Mouse (Mus musculus) neural tube, embryonic 10.5 days (tissue): Measurements from ENCODE around the gene Zfp683.
A peak's percentile ranks its signal among the peaks of the same experiment; 100 is the strongest.

Experiments used
- DNase-seq: peaks from one replicate; pipeline ENCODE4 v3.0.0-alpha.2; 2017; ENCODE audit warnings: low spot score; ENCODE audit errors: extremely low spot score

The Zfp683 gene

DNA sequence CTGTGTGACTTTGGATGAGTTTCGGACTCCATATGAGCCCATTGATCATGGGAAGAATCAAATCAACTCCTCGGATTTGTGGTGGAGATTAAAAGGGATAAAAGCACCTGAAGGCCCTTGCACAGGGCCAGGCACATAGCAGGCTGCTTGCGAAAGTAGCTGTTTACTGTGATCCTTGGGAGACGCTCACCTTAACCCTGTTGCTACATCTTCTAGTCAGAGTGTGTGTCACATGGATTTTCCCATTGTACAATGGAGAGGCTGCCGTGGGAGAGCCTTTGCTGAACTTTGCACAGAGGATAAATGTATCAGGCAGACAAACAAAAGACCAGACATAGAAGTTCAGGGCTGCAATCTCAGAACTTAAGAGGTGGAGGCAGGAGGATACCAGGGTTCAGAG is 1.7 kb upstream of the Zfp683 start:
- no peak for DNase-seq

DNA sequence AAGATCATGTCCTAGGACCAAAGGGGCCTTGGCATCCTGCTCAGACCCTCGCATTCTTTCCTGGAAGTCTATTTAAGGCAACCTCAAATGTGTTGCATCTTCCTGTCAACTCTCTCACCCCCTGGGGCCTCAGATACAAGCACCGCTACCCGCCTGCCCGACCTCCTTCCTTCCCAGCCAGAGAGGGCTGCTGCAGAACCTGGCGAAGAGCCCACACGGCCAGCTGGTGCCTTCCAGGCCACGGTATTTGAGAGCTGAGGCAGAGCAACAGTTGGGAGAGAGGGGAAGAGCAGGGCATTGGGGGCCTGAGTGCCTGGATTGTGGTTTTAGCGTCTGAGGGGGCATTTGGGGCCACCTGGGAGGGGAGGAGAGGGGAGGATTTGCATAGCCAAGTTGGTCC is 1.1 kb upstream of the Zfp683 start:
- no peak for DNase-seq

- no peak for DNase-seq
Observed at GRCm38 (mm10) chr4:134058166-134058715, 4.6 kb downstream of the Zfp683 start.

DNA sequence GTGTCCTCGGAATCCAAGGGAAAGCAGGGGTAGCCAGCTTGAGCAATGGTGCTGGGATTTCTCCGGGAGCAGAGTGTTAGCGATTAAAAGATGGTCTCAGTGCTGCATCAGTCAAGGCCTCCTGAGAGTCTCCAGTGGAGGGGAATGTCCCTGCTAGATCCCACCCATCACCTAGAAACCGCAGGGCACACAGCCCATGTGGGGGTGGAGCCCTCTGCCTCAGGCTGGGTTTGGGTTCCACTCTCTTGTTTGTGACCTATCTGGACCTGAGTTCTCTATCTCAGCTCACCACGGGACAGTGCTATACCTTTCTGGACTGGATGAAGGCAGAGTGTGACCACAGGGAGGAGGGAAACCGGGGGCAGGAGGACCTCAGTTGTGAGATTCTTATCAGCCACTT is 5.3 kb downstream of the Zfp683 start:
- no peak for DNase-seq

DNA sequence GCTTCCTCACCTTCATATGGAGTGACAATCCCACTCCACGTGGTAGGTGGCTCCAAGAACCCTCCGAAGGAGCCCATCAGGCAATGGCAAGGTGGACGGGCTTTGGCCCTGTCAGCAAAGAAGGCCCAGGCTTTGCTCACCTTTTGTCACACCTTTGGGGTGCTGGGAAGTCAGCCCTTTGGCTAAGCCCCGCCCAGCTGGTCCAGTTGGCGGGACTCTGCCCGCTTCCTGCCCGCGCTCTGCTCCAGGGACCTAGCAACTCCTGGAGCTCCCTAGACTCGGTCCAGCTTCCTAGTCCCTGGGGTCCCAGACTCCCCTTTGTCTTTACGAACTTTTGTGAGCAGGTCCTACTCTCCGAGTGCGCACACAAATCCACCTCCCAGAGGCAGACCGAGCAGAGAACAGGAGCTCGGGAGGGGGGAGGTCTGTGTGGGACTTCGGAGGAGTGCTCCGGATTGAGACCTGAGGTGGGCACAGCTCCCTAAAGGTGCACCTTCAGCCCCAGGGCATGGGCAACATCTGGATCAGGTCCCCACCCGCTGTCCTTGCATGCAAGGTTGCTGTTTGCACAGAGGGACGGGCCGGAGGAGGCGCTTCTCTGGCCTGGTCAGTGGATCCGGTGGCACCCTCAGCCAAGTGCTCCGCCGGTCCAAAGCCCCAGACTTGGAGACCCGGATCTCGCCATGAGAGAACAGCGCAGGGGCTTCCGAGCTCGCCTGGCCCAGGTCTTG is 6.7 kb downstream of the Zfp683 start, which contains the start of gene Crybg2:
Gene Crybg2 (plus strand): TSS at position 681 of the 731 bp plus-strand sequence.
- no peak for DNase-seq

- no peak for DNase-seq
Observed at GRCm38 (mm10) chr4:134061166-134061830, 7.7 kb downstream of the Zfp683 start.

DNA sequence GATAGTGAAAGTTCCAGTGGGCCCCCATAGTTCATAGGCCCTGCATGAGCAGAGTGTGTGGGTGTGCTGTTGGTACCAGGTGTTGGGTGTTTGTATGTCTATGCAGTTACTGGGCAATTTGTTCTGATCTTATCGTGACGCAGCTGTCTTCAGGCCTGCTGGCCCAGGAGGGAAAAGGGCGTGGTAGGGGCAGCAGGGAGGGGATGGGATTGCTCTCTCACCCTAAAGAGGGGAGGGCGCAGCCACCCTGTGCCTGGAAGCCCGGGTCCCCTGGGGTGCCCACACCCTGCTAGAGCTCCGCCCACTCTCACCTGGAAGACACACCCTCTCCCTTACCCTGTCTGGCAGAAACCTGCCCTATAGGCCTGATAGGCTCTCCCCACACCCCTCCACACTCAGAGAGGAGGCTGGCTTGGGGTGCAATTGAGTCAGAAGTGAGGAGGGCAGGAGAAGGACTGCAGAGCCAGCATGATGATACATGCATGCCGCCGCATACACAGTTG is 8.4 kb downstream of the Zfp683 start:
- DNase-seq = no peak

- no peak for DNase-seq
Observed at GRCm38 (mm10) chr4:134062561-134062960, 8.9 kb downstream of the Zfp683 start.

- DNase-seq = no peak
Observed at GRCm38 (mm10) chr4:134065431-134066004, 11.9 kb downstream of the Zfp683 start.

- DNase-seq = no peak
Observed at GRCm38 (mm10) chr4:134067383-134067782, 13.7 kb downstream of the Zfp683 start.

GRCm38 (mm10) chr4:134067833-134068544 is 14.4 kb downstream of the Zfp683 start:
- no peak for DNase-seq

GRCm38 (mm10) chr4:134068793-134069580 is 15.3 kb downstream of the Zfp683 start:
- DNase-seq = no peak

DNA sequence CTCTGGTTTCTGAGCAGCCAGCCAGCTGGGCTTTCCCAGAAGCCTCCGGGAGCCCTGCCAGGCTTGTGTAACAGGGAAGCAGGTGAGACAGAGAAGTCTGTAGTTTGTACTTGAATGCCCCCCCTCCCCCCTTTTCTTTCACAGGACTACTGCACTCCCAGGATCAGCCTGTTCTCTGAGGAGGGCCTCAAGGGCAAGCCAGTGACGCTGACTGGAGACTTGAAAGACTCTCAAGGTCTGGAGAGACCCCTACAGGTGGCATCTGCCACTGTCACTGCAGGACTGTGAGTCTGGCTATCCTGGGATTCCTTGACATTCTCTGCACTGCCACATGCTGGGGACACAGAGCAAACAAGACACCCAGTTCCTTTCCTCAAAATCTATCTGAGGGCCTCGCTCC is 25.1 kb downstream of the Zfp683 start:
- DNase-seq = peak; percentile 54

- no peak for DNase-seq
Observed at GRCm38 (mm10) chr4:134080674-134081073, 27.0 kb downstream of the Zfp683 start.

- peak; percentile 73 for DNase-seq
Observed at GRCm38 (mm10) chr4:134081730-134082386, 28.2 kb downstream of the Zfp683 start.

DNA sequence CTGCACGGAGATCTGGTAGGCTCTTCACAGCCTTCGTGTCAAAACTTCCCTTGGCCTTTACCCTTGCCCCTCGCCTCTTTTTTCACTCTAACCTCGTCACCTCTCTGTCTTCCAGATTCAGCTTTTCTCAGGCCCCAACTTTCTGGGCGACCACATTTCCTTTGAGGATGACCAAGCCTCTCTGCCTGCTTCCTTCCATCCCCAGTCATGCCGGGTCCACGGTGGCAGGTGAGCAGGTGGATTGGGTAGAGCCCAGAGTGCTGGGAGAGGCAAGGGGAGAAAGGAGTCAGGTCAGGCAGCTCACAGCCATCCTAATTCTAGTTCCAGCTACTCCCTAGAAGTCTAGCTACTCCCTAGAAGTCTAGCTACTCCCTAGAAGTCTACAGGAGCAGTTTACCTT is 28.8 kb downstream of the Zfp683 start:
- DNase-seq = no peak

DNA sequence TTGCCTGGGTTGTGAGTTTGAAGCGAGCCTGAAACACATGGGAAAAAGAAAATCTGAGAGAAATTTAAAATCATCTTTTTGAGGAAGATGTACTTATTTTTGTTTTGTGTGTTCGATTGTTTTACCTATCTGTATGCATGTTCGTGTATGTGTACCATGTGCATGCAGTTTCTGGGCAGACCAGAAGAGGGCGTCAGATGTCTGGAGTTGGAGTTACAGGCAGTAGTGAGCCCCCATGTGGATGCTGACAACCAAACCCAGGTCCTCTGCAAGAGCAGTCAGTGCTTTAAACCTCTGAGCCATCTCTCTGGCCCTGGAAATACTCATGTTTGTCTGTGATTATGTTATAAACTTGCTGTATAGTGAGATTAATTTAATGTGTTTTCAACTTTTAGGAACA is 31.4 kb downstream of the Zfp683 start:
- no peak for DNase-seq

GRCm38 (mm10) chr4:134087412-134087811 is 33.8 kb downstream of the Zfp683 start:
- DNase-seq = peak; percentile 48

DNA sequence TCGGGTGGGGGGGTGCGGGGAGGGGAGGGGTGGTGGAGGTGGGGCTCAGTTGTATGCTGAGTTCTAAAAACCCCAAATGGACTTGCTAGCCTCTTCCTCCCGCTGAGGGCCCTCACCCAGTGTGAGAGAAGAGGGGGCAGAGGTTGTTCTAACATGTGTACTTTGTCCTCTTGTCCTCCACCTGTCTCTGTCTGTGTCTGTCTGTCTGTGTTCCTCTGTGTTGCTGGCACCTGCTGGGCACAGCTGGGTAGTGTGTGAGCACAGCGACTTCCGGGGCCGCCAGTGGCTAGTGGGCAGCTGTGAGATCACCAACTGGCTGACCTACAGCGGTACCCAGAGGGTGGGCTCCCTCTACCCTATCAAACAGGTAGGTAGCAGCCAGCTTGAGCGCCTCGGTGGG is 35.4 kb downstream of the Zfp683 start:
- no peak for DNase-seq
